Mouse (Mus musculus) urinary bladder, adult 2 months (tissue): ENCODE data around the gene Fut8. TPM values are rescaled to one million over a fixed set of nuclear protein-coding genes. Genes with fewer than 3 reads are reported as not detected.
"Not testable (repeated sequence)": the region's sequence is repeated elsewhere in the genome, so short reads cannot be mapped to it uniquely, and the experiment has no call there.

Source experiments
- DNase-seq: peaks from one replicate; pipeline ENCODE4 v3.0.0; 2022; ENCODE audit warnings: low spot score
- polyA plus RNA-seq: library from polyadenylated mRNA; depleted of rRNA; stranded (reverse); fragments of >200 nt; gene quantifications from 2 replicates; pipeline ENCODE4 v1.2.3, GENCODE M21; 2012

The Fut8 gene
- polyA plus RNA-seq, 1 experiment, result 7.6 TPM

DNA sequence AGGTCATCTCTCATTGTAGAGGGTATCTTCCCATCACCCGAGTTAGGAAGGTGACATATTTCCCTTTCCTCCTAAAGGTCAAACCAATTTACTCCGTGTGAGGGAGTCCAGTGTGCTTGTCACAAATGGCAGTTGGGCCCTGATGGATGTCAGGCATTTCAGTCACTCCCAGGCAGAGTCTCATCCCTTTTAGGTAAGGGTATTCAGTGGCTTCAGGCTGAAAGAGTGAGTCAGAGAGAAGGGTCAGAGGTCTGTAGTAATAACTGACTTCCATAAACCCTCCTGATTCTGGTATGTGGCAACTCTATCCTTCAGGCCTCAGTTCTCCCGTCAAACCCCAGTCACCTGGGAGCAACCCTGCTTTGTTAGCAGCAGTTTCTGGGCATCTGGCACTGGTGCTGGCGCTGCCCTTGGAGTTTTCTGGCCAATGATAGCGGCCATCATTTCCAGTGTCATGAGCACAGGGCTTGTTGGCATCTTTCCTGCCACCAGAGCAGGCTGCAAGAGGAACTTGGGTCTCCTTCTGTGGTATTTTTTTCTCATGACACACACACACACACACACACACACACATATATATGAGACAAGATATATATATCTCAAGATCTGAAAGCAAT is 262.6 kb downstream of the Fut8 start:
- no peak for DNase-seq

GRCm38 (mm10) chr12:77501466-77502240 is 263.7 kb downstream of the Fut8 start:
- no peak for DNase-seq

GRCm38 (mm10) chr12:77502243-77502642 is 264.3 kb downstream of the Fut8 start:
- DNase-seq, result no peak

DNA sequence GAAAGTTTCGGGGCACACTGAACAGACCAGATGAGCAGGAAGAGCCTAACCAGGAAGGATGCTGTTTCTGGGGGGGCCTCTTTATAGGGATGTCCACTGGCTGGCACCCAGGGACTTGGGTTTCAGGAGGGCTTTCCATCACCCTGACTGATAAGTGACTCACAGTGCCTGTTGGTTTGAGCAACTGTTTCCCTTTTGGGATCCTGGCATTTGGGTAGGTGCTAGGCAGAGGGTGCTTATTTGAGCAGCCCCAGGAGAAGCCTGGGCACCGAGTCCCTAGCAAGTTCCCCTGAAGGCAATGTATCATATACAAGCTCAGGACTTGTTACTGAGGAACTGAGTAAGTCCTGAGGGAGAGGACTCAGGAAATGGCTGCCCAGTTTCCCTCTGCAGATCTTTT is 267.5 kb downstream of the Fut8 start:
- DNase-seq, result no peak

DNA sequence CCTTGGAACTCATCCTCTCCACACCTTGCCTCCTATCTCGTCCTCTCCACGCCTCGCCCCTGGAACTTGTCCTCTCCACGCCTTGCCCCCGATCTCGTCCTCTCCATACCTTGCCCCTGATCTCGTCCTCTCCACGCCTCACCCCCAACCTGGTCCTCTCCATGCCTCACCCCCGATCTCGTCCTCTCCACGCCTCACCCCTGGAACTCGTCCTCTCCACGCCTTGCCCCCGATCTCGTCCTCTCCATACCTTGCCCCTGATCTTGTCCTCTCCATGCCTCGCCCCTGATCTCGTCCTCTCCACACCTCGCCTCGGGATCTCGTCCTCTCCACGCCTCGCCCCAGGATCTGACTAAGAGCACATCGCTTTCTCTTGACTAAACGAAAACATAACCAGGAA is 269.8 kb downstream of the Fut8 start:
- no peak for DNase-seq

DNA sequence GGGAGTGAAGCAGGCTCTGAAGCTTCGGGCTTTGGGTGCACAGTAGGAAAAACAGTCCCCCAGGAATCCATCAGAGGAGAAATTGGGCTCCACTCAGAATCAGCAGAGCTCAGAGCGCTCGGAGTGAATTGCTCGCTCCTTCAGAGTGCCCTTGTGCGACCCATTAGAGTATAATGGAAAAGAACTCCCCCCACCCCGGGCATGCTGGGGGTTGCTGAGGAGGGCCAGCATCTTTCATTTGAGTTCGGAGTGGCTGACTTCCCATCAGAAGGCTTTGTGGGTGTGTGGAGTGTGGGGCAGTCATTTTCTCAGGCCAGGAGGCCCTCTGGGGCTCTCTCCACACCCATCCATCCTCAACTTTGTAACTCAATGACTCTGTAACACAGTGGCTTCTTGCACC is 272.8 kb downstream of the Fut8 start:
- no peak for DNase-seq

DNA sequence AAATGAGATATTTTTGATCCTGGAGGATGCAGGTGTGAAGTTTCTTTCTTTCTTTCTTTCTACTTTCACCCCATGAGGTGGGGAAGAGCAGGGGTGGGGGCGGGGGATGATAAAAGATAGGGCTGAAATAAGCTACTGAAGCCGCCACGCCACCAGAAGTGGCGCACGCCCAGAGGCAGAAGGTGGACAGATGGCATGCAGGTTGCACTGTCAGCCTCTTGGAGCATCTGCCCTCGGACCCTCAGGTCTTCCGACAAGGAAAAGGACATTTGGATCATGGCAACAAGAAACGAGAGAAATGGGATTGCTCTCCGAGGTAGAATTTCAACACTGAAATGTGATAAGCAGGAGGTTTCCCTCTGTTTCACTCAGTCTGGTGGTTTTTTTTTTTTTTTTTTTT is 273.3 kb downstream of the Fut8 start:
- DNase-seq, result no peak

GRCm38 (mm10) chr12:77511631-77512030 is 273.7 kb downstream of the Fut8 start:
- no peak for DNase-seq

GRCm38 (mm10) chr12:77516805-77517204 is 278.9 kb downstream of the Fut8 start:
- no peak for DNase-seq

- DNase-seq, result no peak
These were observed 279.8 kb downstream of the Fut8 start for GRCm38 (mm10) chr12:77517691-77518090.

DNA sequence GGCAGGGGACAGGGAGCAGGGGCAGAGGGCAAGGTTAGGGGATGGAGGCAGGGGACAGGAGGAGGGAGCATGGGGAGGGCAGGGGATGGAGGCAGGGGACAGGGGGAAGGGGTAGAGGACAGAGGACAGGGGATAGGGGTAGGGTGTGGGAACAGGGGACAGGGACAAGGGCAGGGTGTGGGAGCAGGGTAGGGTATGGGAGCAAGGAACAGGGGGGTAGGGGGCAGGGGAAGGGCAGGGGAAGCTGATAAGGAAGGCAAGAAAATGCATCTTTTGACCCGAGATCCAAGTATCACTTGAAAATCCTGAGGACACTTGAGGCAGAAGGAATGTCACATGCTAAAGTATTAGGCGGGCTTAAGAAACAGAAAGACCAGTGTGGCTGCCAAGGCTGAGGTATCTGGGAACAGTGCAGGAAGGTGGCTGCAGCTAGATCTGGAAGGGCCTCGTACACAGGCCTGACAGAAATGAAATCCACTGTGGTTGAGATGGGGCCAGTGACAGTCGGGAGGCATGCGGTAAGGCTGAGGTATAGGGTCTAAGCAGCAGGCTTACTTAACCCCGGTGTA is 281.7 kb downstream of the Fut8 start:
- DNase-seq, result no peak

DNA sequence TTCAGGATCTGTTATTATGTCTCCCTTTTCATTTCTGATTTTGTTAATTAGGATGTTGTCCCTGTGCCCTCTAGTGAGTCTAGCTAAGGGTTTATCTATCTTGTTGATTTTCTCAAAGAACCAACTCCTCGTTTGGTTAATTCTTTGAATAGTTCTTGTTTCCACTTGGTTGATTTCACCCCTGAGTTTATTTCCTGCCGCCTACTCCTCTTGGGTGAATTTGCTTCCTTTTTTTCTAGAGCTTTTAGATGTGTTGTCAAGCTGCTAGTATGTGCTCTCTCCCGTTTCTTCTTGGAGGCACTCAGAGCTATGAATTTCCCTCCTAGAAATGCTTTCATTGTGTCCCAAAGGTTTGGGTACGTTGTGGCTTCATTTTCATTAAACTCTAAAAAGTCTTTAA is 286.1 kb downstream of the Fut8 start:
- not testable (repeated sequence) for DNase-seq
